Mouse (Mus musculus): ENCODE results near the gene Slc7a1. TPM values are rescaled to one million over a fixed set of nuclear protein-coding genes. Genes with fewer than 3 reads are reported as not detected.

Slc7a1 gene
- polyA plus RNA-seq, 1 experiment, result 0.95 TPM

DNA sequence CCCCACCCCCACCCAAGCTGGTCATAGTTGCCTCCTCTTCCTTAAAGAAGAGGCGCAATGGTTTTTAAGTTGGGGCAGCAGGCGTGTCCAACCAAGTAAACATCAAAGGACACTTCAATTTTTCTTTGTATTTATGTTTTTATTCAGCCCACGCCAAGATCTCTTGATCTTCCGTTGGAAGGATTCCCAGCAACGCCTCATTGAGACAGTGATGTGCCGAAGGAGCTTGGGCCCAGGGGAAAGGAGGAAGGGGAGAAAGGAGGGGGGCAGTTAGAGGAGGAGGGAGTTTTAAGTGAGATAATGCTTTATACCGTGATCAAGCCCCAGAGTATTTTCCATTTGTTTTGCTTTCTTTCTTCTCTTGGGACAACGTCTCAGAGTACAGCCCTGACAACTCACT, 18.6 kb downstream of the Slc7a1 start:
- no peak overlapping the region for H3K27ac ChIP-seq (replicated peaks; ENCODE audit: low read depth, low read length)
- H3K4me1 ChIP-seq (ENCODE audit: control insufficient read depth, insufficient read depth, insufficient read length, low read length), result peaks cover 5% of the 10 kb centered on the region
- no peak overlapping the region for H3K4me3 ChIP-seq (ENCODE audit: insufficient read depth, low read depth, low read length)

- Histone ChIP-seq H3K4me1 (ENCODE audit: control insufficient read depth, insufficient read depth, insufficient read length, low read length) (peaks cover 5% of the 10 kb centered on the region), H3K4me3 (ENCODE audit: insufficient read depth, low read depth, low read length) (no peak overlapping the region), H3K27ac (replicated peaks; ENCODE audit: low read depth, low read length) (no peak overlapping the region)
These were observed 19.5 kb downstream of the Slc7a1 start for GRCm38 (mm10) chr5:148380246-148380504.

GRCm38 (mm10) chr5:148379455-148380245, 20.1 kb downstream of the Slc7a1 start:
- peaks cover 5% of the 10 kb centered on the region for H3K4me1 ChIP-seq (ENCODE audit: control insufficient read depth, insufficient read depth, insufficient read length, low read length)
- H3K4me3 ChIP-seq (ENCODE audit: insufficient read depth, low read depth, low read length), result no peak overlapping the region
- no peak overlapping the region for H3K27ac ChIP-seq (replicated peaks; ENCODE audit: low read depth, low read length)

- Histone ChIP-seq H3K4me3 (ENCODE audit: insufficient read depth, low read depth, low read length) (no peak overlapping the region), H3K4me1 (ENCODE audit: control insufficient read depth, insufficient read depth, insufficient read length, low read length) (peaks cover under 1% of the 10 kb centered on the region), H3K27ac (replicated peaks; ENCODE audit: low read depth, low read length) (no peak overlapping the region)
These were observed 21.0 kb downstream of the Slc7a1 start for GRCm38 (mm10) chr5:148378707-148379106.

DNA sequence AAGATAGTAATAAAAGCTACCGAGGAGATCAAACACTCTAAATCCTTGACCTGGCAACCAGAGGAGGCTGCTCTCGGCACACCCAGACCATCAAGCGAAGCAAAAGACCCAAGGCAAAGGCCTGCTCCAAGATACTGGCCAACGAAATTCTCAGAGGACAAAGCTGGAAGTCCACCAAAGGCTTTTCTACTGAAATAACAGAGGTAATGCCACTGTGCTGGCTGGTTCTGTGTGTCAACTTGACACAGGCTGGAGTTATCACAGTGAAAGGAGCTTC, 21.5 kb downstream of the Slc7a1 start:
- Histone ChIP-seq H3K4me3 (ENCODE audit: insufficient read depth, low read depth, low read length) (no peak overlapping the region), H3K27ac (replicated peaks; ENCODE audit: low read depth, low read length) (no peak overlapping the region), H3K4me1 (ENCODE audit: control insufficient read depth, insufficient read depth, insufficient read length, low read length) (no peaks in the 10 kb centered on the region; the same call in none of the 2 replicates)

DNA sequence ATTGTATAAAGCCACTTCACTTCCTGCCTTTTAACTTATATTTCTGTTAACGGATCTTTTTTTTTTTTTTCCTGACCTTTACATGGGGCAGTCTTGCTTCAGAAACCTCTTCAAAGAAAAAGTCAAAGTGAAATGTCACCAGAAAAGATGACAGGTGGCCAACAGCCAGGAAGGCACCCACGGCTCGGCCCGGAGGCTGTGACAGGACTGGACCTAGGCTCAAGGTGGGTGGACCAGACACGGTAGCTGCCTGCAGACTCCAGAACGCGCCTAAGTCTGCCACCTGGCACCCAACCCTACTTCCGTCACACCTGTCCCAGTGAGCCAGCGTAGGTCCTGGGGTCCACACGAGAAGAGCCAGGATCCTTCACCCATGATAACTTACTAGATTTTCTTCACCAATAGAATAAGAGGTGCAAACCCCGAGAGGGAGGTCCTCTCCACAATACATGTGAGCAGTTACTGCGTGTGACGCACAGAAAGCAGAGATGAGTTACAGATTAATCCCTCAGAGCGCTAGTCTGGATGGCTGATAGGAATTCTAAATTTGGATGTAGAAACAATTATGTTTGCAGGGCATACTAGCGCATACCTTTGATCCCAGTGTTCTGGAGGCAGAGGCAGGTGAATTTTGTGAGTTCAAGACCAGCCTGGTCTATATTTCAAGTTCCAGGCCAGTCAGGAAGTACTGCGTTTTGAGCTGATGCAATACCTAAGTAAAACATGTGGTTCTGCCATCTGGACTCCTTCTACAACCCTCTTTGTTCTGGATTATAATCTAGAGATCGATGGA, 22.1 kb downstream of the Slc7a1 start:
- H3K4me3 ChIP-seq (ENCODE audit: insufficient read depth, low read depth, low read length), result no peak overlapping the region
- H3K27ac ChIP-seq (replicated peaks; ENCODE audit: low read depth, low read length), result no peak overlapping the region
- H3K4me1 ChIP-seq (ENCODE audit: control insufficient read depth, insufficient read depth, insufficient read length, low read length), result no peaks in the 10 kb centered on the region; the same call in none of the 2 replicates

- no peak overlapping the region for H3K4me3 ChIP-seq (ENCODE audit: insufficient read depth, low read depth, low read length)
These were observed 23.3 kb downstream of the Slc7a1 start for GRCm38 (mm10) chr5:148376358-148376757.

GRCm38 (mm10) chr5:148375480-148375879, 24.2 kb downstream of the Slc7a1 start:
- Histone ChIP-seq H3K4me1 (ENCODE audit: control insufficient read depth, insufficient read depth, insufficient read length, low read length) (peaks cover 2% of the 10 kb centered on the region), H3K27ac (replicated peaks; ENCODE audit: low read depth, low read length) (no peak overlapping the region), H3K4me3 (ENCODE audit: insufficient read depth, low read depth, low read length) (no peak overlapping the region)

More at GRCm38 (mm10) chr5:148376358-148376757, 23.3 kb downstream of the Slc7a1 start:
- Histone ChIP-seq H3K4me1 (ENCODE audit: control insufficient read depth, insufficient read depth, insufficient read length, low read length) (peaks cover 2% of the 10 kb centered on the region), H3K27ac (replicated peaks; ENCODE audit: low read depth, low read length) (no peak overlapping the region)

DNA sequence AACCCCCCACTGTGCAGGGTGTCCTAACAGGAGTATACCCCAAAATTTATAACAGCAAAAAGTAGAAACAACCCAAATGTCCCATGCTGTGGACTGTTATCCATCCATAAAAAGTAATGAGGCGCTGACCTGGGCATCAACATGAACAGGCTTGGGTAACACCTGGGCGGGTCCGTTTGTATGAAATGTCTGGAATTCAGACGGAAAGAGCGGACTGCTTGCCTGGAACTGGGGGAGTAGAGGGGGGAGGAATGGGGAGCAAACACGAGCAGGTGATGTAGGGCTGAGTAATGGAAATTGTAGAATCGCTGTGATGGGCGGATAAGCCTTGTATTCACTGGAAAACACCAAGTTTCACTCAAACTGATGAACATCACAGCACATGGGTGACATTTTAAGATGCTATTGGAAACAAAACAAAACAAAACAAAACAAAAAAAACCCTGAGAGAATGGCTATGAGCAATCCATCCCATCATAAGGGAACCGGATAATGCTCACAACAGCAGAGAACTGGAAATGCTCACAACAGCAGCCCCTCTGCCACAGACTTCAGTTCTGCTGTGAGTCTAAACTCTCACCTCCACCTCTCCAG, 26.5 kb downstream of the Slc7a1 start:
- no peak overlapping the region for H3K4me3 ChIP-seq (ENCODE audit: insufficient read depth, low read depth, low read length)
- no peak overlapping the region for H3K27ac ChIP-seq (replicated peaks; ENCODE audit: low read depth, low read length)
- H3K4me1 ChIP-seq (ENCODE audit: control insufficient read depth, insufficient read depth, insufficient read length, low read length), result peaks cover 2% of the 10 kb centered on the region

DNA sequence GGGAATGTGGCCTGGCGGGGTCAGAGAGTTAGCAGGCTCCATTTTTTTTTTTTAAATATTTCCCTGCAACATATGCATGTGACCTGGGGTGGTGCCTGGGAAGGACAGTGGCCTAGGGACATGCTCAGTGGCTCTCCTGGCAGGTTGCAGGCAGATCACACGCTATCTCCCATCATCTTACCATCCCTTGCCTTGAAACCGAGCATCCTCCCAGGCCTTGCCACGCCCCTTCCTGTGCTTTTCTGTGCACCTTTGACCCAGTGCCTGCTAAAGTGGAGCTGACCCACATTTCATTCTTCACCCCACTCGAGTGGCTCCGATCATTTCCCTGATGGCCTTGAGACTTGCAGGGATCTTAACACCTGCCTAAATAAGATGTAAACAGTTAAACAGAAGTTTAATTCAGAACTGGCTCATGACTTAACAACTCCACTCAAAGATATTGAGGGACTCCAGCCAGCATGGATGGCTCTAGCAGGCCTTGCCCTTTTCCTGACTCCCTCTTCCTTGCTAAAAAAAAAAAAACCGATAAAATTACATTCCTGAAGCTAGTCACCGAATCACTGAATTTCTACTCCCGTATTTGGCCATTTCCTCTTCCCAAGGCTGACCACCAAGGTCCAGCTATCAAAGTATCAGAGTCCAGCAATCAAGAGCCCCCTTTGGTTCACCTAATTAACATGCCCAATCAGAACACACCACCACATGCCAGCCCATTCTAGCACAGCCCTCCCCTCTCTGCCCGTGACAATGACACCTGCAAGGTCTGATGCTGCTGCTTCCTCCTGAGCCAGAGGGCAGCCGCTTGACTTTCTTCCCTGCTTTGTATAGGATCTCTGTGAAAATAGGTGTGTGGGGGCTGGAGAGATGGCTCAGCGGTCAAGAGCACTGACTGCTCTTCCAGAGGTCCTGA, 27.4 kb downstream of the Slc7a1 start:
- peak overlapping the region; percentile 37 for H3K27ac ChIP-seq (replicated peaks; ENCODE audit: low read depth, low read length)
- peaks cover 2% of the 10 kb centered on the region; the same call in 1 of the 2 replicates for H3K4me1 ChIP-seq (ENCODE audit: control insufficient read depth, insufficient read depth, insufficient read length, low read length)
- H3K4me3 ChIP-seq (ENCODE audit: insufficient read depth, low read depth, low read length), result no peak overlapping the region

- Histone ChIP-seq H3K4me3 (ENCODE audit: insufficient read depth, low read depth, low read length) (no peak overlapping the region), H3K27ac (replicated peaks; ENCODE audit: low read depth, low read length) (no peak overlapping the region), H3K4me1 (ENCODE audit: control insufficient read depth, insufficient read depth, insufficient read length, low read length) (peaks cover 2% of the 10 kb centered on the region; the same call in 1 of the 2 replicates)
These were observed 28.3 kb downstream of the Slc7a1 start for GRCm38 (mm10) chr5:148371375-148371774.

DNA sequence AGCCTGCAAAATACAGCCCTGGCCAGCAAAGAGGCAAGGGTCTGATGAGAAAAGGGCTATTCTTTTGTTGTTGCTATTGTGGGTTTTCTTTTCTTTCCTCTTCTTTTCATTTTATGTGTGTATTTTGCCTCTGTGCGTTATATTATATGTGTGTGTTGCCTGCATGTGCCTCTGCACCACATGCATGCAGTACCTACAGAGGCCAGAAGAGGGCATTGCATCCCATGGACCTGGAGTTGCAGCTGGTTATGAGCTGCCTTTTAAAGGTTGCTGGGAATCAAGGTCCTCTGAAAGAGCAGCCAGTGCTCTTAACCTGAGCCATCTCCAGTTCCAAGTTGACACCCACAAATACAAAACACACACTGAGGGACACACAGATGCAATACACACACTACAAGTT, 29.1 kb downstream of the Slc7a1 start:
- Histone ChIP-seq H3K4me1 (ENCODE audit: control insufficient read depth, insufficient read depth, insufficient read length, low read length) (peaks cover 2% of the 10 kb centered on the region; the same call in 1 of the 2 replicates), H3K27ac (replicated peaks; ENCODE audit: low read depth, low read length) (no peak overlapping the region), H3K4me3 (ENCODE audit: insufficient read depth, low read depth, low read length) (no peak overlapping the region)

GRCm38 (mm10) chr5:148369178-148369577, 30.5 kb downstream of the Slc7a1 start:
- Histone ChIP-seq H3K4me1 (ENCODE audit: control insufficient read depth, insufficient read depth, insufficient read length, low read length) (peaks cover 2% of the 10 kb centered on the region; the same call in 1 of the 2 replicates), H3K4me3 (ENCODE audit: insufficient read depth, low read depth, low read length) (no peak overlapping the region), H3K27ac (replicated peaks; ENCODE audit: low read depth, low read length) (no peak overlapping the region)

DNA sequence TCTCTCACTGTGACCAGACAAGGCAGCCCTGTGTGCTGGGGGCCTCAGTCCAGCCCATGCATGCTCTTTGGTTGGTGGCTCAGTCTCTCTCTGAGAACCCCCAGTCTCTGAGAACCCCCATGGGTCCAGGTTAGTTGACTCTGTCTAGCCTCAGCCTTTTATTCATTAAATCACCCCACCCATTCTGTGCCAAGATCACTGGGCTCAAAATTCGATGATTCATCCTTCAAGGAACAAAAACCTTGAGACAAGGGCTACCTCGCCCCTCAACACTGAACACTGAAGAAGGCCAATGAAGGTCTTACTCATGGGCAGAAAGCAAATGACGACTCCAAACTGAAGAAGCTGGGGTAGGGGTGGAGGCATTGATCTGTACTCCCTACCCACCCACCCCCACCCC, 31.9 kb downstream of the Slc7a1 start:
- 0 out of 2 replicates have a peak, but pooled peaks cover 2% of the 10 kb centered on the region for H3K4me1 ChIP-seq (ENCODE audit: control insufficient read depth, insufficient read depth, insufficient read length, low read length)
- H3K27ac ChIP-seq (replicated peaks; ENCODE audit: low read depth, low read length), result no peak overlapping the region

DNA sequence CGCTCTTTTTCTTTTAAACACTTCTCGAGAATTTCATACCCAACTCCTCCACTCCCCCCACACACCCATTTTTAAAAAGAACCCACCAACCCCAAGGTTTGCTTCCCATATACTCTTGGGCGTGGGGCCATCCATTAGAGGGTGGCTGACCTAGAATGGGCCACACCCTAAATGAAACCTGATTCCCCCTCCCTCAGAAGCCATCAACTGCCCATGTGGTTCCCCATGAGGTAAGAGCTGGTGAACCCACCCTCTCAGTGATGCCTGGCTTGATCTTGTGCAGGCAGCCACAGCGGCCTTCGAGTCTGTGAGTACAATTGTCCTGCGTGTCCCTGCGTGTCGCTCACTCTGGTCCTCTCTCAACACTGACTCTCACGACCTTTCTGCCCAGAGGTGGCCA, 33.2 kb downstream of the Slc7a1 start:
- Histone ChIP-seq H3K4me1 (ENCODE audit: control insufficient read depth, insufficient read depth, insufficient read length, low read length) (peaks cover 2% of the 10 kb centered on the region; the same call in 1 of the 2 replicates), H3K4me3 (ENCODE audit: insufficient read depth, low read depth, low read length) (no peak overlapping the region), H3K27ac (replicated peaks; ENCODE audit: low read depth, low read length) (no peak overlapping the region)

More for the DNA sequence above, 31.9 kb downstream of the Slc7a1 start:
- H3K4me3 ChIP-seq (ENCODE audit: insufficient read depth, low read depth, low read length), result no peak overlapping the region
